Mouse (Mus musculus) right cerebral cortex, adult 2 months (tissue): Measurements from ENCODE around the gene Flt3l.
A peak's percentile ranks its signal among the peaks of the same experiment; 100 is the strongest.
"Not testable (repeated sequence)": the region's sequence is repeated elsewhere in the genome, so short reads cannot be mapped to it uniquely, and the experiment has no call there.

ENCODE experiments used
- DNase-seq, 2 experiments: peaks; one replicate each; pipeline ENCODE4 v3.0.0; 2021 to 2022; ENCODE audit warnings: low spot score in 2 of 2

The Flt3l gene

DNA sequence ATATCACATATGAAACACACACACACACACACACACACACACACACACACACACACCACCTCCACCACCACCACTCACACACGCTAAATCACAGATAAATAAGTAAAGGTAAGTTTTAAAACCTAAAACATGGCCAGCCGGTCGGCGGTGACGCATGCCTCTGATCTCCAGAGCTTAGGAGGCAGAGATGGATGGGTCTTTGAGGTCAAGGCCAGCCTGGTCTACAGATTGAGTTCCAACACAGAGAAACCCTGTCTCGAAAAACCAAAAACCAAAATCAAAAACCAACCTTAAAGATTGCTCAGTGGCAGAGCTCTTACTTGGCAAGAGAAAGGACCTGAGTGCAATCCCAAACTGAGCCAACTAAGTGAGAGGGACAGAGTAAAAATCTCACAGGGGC is 36.2 kb downstream of the Flt3l start:
- DNase-seq, result no peak

DNA sequence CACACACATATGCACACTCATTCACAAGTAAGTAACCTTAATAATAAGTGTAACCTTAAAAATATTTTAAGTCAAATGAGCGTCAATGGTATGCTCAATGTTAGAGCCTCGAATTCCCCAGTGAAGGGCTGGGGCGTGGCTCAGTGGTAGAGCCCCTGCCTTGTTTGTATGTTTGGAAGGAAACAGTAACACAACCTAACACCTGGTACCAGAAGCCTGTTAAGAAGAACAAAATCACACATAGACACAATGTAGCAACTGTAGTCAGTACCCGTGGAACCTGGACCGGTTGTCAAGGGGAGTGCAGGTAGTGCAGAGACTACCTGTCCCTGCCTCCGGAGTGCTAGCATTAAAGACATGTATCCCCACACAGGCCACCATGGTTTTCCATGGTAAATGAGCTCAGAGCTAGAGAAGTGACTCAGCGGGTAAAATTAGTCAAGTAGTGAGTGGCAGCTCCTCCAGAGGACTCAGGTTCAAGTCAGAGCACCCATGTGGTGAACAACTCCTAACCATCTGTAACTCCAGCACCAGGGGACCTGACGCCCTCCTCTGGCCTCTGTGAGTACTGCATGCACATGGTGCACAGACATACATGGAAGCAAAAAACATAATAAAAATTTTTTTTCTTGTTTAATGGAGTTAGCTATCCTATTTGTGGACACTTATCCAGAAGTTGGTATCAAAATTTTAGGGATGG is 37.5 kb downstream of the Flt3l start:
- no peak for DNase-seq

DNA sequence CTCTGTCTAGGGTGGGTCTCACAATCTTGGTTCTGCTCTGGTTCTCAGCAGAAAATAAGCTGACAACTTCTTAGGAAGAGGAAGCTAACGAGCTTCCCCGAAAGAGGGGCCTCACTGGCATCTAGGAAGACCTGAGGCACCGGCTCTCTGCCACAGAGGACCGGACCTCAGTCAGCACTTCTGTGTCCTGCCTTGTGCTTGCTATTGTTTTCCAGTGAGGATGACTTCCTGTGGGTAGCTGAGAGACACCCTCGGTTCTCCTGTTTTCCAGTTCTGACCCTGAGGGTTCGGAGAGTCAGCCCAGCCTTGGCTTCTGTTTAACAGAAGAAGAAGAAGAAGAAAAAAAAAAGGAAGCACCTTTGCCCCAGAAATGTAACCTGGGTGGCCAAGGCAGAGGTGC is 38.8 kb downstream of the Flt3l start:
- DNase-seq, result no peak

DNA sequence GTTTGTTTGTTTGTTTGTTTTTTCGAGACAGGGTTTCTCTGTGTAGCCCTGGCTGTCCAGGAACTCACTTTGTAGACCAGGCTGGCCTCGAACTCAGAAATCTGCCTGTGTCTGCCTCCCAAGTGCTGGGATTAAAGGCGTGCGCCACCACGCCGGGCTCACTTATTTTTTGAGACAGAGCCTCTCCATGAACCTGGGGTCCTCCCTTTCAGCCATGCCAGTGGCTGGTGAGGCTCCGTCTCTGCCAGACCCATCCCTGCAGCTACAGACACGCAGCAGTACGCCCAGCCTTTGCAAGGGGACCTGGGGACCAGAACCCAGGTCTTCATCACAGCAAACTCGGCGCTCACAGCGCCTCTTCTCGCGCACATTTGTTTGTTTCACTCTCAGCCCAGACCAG is 40.3 kb downstream of the Flt3l start:
- DNase-seq, result not testable (repeated sequence)

DNA sequence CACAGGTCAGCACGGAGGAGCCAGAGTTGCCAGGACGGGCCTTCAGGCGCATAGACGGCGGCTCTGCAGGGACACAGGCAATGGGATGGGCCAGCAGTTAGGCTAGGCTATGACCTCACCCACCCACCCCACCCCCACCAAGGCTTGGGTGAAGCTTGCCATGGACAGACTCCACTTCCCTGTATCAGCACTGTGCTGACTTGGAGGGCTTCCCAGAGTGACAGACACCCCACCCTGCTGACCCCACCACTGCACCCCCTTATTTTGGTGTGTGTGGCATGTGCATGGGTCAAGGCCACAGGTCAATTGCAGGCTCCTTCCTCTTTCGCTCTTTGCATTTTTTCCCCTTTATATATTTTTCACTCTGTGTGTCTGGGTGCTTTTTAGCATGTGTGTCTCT is 40.9 kb downstream of the Flt3l start:
- DNase-seq, result no peak

DNA sequence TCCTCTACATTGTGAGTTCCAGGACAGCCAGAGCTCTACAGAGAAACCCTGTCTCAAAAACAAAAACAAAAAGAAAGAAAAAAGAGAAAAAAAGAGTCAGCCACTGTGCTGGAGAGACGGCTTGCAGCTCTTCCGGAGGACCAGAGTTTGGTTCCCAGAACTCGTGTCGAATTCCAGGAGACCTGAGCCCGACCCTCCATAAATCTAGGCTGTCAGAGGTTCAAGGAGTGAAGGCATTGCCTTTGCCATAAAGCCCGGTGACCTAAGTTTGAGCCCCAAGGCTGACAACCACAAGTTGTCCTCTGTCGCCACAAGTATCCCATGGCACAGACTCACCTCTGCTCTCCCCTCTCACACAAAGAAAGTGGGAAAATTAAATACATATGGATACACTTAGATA is 42.1 kb downstream of the Flt3l start:
- no peak for DNase-seq

DNA sequence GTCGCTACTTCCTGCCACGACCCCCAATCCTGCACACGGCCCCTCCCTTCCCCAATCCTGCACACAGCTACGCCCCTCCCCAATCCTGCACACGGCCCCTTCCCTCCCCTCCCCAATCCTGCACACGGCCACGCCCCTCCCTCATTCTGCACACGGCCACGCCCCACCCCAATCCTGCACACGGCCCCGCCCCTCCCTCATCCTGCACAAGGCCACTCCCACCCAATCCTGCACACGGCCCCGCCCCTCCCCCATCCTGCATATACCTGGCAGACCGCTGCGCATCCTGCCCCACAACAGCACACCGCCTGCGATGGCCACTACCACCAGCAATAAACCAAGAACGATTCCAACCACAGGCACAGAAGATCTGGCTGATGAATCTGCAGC is 42.7 kb downstream of the Flt3l start:
- DNase-seq, result no peak

DNA sequence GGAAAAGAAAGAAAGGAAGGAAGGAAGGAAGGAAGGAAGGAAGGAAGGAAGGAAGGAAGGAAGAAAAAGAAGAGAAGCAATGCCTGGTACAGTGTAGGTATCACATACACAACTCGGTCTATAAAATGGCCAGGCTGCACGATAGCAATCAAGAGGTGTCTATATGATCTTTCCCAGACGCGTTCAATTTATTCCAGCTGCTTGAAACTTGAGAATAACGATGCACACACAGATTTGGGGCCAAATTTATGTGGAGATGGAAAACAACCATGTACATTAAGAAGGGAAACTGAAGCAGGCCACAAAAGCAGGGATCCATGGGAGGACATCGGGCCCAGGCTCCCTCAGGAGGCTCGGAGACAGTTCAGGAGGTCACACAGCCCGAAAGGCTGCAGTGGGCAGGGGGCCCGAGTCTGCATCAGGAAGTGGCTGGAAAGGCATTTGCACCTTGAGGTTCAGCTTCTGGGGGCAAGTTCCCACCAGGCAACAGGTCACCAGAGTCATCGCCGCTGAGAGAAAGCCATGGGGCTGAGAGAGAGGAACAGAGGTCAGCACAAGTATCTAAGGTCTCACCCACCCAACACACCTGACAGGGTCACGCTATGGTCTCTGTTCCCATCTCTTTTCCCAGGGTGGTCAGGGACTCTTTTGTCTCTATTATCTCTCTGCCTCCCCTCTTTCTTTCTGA is 43.3 kb downstream of the Flt3l start:
- DNase-seq, result no peak

DNA sequence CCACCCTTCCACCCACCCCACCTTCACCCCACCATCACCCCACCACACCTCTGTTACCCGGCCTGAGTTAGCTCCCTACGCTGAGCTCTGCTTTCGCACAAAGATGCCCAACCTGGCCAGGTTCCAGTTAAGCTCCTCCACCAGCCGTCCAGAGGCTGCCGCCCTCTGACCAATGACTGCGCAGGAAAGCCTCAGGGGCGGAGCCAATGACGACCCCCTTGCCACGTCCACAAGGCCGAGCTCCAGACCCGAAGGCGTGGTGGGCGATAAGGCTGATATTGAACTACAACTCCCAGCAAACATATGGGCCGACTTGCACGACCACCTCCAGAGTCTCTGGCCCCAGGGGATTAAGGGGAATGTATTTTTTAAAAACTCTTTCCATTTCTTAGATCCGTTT is 44.2 kb downstream of the Flt3l start, which contains the start of gene Rcn3:
Rcn3 (minus strand) TSS at position 174 of the 400 bp plus-strand sequence.
- no peak for DNase-seq

DNA sequence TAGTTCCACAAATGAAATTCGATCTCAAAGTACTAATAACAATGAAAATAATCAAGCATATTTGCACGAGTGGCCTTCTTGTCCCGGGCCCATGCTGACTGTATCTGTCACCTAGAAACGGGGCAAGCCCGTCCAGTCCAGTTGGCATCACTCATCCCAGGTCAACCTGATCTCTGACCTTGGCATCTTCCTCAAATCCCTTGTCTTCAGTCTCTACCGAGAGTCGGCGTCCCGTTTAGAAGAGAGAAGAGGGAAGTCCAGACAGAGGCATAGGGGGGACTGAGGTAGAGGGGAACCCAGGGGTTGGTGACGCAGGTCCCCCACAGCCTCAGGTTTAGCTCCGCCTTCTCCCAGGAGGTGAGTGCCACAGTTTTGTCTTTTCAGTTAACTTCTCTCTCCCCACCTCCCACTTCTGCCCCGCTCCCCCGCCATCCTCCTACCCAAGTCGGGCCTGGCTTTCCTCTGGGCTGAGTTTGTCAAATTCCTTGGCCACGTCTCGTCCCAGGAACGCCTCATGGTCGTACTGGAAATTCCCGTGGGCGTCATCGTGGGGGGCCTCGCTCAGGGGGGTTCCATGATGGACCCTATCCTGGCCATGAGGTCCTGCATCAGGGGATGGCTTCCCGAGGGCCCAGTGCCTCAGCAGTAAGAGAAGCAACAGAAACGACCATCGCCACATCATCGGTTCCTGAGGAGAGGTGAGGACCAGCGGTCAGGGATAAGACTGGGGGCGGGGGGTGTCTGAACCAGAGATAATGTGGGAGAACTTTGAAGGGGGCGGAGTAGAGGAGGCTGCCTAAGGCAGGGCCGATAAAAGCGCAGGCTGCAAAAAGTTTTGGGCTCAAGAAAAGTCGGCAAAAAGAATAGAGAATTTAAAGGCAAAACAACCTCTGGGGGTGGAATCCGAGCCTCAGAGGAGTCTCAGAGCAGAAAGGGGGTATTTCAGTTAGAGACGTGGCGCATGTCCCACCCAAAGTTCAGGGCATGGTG is 44.9 kb downstream of the Flt3l start:
- DNase-seq, result no peak

DNA sequence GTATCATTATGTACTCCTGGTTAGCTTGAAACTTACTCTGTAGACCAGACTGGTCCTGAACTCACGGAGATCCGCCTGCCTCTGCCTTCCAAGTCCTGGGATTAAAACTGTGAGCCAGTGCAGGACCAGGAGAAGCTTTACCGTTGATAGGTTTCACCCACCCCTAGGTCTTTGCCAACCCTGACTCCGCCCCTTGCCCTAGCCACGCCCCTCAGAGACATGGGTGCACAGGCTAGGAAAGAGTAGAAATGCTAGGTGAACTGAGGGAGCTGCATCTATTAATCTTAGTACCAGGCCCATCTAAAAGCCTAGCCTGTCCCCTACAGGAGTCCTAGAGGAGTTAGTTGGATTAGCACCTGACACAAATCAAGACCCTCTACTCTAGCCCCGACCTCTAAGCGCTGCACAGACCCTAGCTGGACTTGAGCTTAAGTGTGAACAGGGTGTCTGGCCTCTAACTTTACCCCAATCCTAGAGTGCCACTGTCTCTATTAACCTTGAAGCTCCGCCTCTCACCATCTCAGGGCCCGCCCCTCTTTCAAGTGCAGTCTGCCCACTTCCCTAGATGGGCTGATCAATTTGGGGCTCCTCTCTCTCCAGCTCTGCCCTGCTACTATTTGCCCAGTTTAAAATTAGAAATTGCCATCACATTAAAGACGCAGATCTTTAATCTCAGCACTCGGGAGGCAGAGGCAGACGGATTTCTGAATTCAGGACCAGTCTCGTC is 45.8 kb downstream of the Flt3l start:
- no peak for DNase-seq

DNA sequence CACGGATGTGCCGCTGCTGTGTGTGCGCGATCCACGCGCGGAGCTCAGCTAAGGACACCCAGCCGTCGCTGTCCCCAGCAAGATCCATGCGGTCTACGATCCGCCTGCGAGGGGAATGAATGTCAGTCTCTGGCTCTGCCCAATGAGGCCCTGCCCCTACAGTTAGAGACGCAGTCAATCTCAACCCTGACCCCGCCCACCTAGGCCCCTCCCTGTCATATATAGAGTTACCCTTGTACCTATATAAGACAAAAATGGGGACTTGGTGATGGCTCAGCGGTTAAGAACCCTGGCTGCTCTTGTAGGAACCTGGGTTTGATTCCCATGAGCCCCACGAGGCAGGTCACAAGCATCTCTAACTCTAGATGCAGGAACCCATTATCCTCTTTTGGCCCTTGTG is 47.6 kb downstream of the Flt3l start:
- no peak for DNase-seq

DNA sequence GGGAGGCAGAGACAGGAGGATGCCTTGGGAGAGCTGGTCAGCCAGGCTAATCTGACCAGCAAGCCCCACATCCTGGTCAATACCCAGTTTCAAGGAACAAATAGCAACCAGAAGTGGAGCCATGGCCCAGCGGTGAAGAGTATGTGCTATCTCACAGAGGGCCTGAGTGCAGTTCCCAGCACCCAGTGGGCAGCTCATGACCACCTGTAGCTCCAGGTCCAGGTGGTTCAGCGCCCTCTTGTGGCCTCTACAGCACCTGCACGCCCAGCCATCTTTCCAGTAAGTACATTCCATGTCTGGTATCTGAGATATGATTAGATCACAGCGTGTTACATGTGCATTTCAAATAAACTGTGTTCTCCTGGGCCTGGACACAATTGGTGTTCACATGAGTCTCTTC is 50.1 kb downstream of the Flt3l start:
- no peak for DNase-seq

DNA sequence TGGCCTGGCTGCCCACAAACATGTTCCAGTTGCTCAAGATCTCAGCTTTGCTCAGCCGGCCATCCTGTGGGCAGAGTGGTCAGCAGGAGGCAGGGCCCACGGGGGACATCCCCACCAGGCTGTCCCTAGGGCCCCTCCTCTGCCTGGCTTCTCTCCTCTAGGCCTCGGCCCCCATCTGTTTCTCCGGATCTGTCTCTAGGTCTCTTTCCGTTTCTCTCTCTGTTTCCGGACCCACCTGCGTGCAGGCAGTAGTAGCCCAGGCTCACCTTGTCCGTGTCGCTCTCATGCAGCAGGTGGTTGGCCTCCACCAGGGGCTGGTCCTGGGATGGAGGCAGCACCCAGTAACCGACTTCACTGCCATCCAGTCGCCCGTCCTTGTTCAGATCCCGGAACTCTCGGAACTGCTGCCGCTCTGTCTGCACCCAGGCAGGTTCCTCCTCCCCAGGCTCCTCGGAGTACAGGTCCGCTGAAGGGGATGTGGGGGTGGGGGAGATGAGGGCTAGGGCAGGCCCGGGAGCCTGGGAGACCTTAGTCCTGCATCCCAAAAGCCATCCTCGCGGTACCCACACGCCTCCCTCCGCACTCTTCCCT is 52.8 kb downstream of the Flt3l start:
- no peak for DNase-seq

DNA sequence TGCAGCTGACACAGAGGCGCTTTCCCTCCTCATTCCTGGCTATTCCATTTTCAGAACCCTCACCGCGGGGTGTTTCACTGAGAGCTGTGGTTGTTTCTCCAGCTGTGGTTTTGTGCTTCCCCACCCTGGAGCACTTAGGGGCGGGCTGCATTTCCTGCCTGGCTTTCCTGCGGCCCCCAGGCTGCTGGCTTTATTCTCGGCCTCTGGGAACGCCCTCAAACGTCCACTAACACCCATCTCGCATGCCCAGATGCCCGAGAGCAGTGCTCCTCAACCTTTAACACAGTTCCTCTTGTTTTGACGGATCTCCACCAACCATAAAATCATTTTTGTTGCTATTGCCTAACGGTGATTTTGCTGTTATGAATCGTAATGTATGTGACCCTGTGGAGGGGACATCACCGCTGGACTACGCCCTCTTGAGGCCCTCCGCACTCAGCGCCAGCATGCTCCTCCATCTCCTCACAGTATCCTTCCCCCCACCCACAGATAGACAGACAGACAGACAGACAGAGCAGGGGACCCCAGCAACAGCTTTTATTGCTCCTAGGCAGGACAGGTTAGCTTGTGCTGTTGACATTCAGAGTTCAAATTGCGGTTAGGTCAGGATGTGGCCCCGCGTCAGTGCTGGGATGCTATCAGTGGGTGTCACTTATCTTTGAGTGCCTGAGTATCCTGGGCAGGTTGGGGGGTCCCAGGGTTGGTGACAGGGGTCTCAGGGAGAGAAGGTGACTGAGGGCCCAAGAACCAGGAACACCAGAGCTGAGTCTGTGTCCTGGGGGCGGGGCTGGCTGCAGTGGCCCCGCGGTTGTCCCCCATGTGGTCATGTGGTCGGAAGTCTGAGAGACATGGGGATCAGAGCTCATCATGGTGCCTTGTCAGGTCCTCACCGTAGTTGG is 53.6 kb downstream of the Flt3l start:
- DNase-seq, result no peak

DNA sequence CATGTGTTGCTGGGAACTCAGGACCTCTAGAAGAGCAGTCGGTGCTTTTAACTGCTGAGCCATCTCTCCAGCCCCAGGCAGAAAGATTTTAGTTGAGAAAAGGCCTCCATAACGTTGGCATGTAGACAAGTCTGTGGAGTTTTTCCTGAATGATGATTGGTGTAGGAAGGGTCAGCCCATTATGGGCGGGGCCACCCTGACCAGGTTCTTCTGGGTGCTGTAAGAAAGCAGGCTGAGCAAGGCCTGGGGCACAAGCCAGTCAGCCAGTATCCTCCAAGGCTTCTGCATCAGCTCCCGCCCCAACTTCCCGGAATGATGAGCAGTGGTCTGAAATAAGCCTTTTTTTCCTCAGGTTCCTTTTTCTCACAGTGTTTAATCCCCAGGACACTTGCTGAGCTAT is 55.2 kb downstream of the Flt3l start:
- no peak for DNase-seq

DNA sequence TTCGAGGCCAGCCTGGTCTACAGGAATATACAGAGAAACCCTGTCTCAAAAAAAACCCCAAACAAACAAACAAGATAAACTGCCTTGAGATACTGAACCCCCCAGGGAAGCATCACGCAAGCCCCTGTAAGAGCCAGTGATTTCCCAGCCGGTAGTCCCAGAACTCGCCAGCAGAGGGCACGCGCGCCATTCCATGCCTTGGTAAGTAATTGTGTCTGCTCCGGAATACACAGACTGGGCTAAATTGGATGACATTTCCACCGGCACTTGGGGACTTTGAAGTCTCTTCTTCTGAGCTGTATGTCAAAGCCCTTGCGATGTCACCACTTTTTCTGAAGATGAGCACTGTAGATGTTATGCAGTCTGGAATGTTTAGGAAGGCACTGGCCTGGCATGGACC is 56.4 kb downstream of the Flt3l start:
- peak; percentile 95 for DNase-seq
